Mouse (Mus musculus): ENCODE measurements around the gene Mthfd2l. TPM values are rescaled to one million over a fixed set of nuclear protein-coding genes. Genes with fewer than 3 reads are reported as not detected.
A peak's percentile ranks its signal among the peaks of the same experiment; 100 is the strongest.

Mthfd2l gene
- polyA plus RNA-seq, 1 experiment from 2014 or later: 42.9 TPM

DNA sequence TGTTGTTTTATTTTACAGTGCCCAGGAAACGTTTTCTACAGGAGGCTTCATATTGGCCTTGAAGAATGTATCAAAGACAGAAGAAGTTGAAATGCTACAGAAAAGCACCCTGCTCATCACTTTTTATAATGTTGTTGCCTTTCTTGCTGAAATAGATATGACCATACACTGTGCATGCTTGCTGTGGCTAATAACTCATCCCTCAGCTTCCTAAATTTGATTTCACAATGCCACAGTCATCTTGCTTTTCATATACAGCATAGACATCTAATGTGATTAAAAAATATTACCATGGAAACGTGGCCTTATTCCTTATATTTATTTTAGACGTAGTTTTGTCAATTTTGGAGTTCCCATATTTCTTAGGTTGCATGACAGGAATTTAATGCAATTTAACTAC, 33.5 kb upstream of the Mthfd2l start:
- Histone ChIP-seq H3K4me3 (ENCODE audit: low read length) (no peak overlapping the region), H3K27ac (ENCODE audit: low read length) (no peak overlapping the region), H3K9me3 (ENCODE audit: control insufficient read depth, low read length) (no peaks in the 10 kb centered on the region), H3K27me3 (ENCODE audit: control insufficient read depth, insufficient read depth, low read depth, low read length) (no peaks in the 10 kb centered on the region; the same call in 1 of the 2 replicates), H3K9ac (ENCODE audit: low read length) (no peak overlapping the region), H3K36me3 (ENCODE audit: control insufficient read depth, insufficient read depth, low read length) (no peaks in the 10 kb centered on the region), H3K4me2 (ENCODE audit: low read depth, low read length) (no peak overlapping the region), H3K4me1 (replicated peaks; ENCODE audit: control insufficient read depth, insufficient read depth, low read length) (peaks cover 4% of the 10 kb centered on the region)
- ATAC-seq (ENCODE audit: low read depth): no peak
- WGBS: 70% methylated on average over 3 of the region's 3 CpGs

DNA sequence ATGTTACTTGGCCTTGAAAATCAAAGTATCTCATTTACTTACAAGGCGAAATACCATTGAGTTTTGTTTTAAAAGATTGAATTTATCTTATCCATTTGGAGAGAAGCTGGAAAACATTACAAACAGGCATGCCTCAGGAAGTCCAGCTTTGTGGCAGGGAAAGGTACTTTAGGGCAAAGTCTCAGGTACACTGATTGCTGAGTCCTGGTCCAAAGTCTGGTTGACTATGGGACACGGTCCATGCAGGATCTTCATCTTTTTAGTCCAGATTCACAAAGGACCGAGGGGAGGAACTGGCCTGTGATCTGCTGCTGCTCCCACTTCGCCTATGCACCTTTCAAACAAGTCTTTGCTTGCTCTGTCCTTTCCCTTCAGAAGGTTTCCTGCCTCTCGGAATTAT, 31.6 kb upstream of the Mthfd2l start:
- 78% methylated on average over 5 of the region's 5 CpGs for WGBS
- Histone ChIP-seq H3K4me2 (ENCODE audit: low read depth, low read length) (no peak overlapping the region), H3K4me3 (ENCODE audit: low read length) (no peak overlapping the region), H3K36me3 (ENCODE audit: control insufficient read depth, insufficient read depth, low read length) (no peaks in the 10 kb centered on the region), H3K4me1 (replicated peaks; ENCODE audit: control insufficient read depth, insufficient read depth, low read length) (peaks cover 8% of the 10 kb centered on the region), H3K9ac (ENCODE audit: low read length) (no peak overlapping the region), H3K27ac (ENCODE audit: low read length) (no peak overlapping the region), H3K27me3 (ENCODE audit: control insufficient read depth, insufficient read depth, low read depth, low read length) (peaks cover 9% of the 10 kb centered on the region), H3K9me3 (ENCODE audit: control insufficient read depth, low read length) (no peaks in the 10 kb centered on the region)
- ATAC-seq (ENCODE audit: low read depth): no peak

DNA sequence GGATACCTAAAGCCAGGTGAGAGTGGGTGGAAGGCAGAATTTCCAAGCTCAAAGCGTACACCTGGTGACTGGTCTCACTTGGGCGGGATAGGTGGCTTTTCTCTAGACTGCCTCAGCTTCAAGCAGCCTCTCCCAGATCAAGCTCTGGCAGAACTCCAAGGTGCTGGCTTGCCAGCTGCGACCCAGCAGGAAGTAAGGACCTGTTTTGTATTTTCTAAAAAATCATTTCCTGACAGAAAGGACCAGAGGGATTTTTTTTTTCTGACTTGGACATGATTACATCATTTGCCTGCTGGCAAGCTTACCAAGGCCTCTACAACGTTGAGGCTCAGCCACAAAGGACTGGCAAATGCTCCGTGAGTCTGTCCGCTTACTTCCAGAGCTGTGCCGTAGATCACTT, 30.8 kb upstream of the Mthfd2l start:
- H3K9me3 ChIP-seq (ENCODE audit: control insufficient read depth, low read length): no peaks in the 10 kb centered on the region
- 27% methylated on average over 7 of the region's 7 CpGs for WGBS

DNA sequence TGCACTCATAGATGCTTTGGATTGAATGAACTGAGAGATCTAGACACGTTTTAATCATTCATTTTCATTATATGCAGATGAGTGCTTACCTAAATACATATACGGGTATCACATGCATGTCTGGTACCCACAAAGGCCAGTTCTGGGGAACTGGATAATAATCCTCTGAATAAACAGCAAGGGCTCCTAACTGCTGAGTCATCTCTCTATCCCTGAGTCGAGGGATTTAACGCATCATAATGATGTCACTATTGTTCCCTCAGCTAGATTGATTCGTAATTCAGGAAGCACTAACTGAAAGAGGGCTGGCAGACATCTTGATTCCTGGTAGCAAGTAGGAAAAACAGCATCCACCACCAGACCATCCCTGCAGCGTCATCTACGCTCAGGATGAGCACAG, 30.2 kb upstream of the Mthfd2l start:
- H3K27ac ChIP-seq (ENCODE audit: low read length): no peak overlapping the region
- H3K4me1 ChIP-seq (replicated peaks; ENCODE audit: control insufficient read depth, insufficient read depth, low read length): peaks cover 8% of the 10 kb centered on the region
- peaks cover 16% of the 10 kb centered on the region for H3K27me3 ChIP-seq (ENCODE audit: control insufficient read depth, insufficient read depth, low read depth, low read length)
- no peak overlapping the region for H3K4me3 ChIP-seq (ENCODE audit: low read length)
- no peak overlapping the region for H3K4me2 ChIP-seq (ENCODE audit: low read depth, low read length)
- H3K9ac ChIP-seq (ENCODE audit: low read length): no peak overlapping the region
- ATAC-seq (ENCODE audit: low read depth): no peak
- WGBS: 69% methylated on average over 7 of the region's 7 CpGs
- no peaks in the 10 kb centered on the region for H3K36me3 ChIP-seq (ENCODE audit: control insufficient read depth, insufficient read depth, low read length)
- H3K9me3 ChIP-seq (ENCODE audit: control insufficient read depth, low read length): no peaks in the 10 kb centered on the region

More for the DNA sequence above, 30.8 kb upstream of the Mthfd2l start:
- peak; percentile 74 for ATAC-seq (ENCODE audit: low read depth)
- H3K27ac ChIP-seq (ENCODE audit: low read length): no peak overlapping the region
- H3K9ac ChIP-seq (ENCODE audit: low read length): no peak overlapping the region
- no peaks in the 10 kb centered on the region for H3K36me3 ChIP-seq (ENCODE audit: control insufficient read depth, insufficient read depth, low read length)
- H3K4me1 ChIP-seq (replicated peaks; ENCODE audit: control insufficient read depth, insufficient read depth, low read length): peaks cover 8% of the 10 kb centered on the region
- no peak overlapping the region for H3K4me3 ChIP-seq (ENCODE audit: low read length)
- H3K4me2 ChIP-seq (ENCODE audit: low read depth, low read length): no peak overlapping the region
- H3K27me3 ChIP-seq (ENCODE audit: control insufficient read depth, insufficient read depth, low read depth, low read length): peaks cover 16% of the 10 kb centered on the region

DNA sequence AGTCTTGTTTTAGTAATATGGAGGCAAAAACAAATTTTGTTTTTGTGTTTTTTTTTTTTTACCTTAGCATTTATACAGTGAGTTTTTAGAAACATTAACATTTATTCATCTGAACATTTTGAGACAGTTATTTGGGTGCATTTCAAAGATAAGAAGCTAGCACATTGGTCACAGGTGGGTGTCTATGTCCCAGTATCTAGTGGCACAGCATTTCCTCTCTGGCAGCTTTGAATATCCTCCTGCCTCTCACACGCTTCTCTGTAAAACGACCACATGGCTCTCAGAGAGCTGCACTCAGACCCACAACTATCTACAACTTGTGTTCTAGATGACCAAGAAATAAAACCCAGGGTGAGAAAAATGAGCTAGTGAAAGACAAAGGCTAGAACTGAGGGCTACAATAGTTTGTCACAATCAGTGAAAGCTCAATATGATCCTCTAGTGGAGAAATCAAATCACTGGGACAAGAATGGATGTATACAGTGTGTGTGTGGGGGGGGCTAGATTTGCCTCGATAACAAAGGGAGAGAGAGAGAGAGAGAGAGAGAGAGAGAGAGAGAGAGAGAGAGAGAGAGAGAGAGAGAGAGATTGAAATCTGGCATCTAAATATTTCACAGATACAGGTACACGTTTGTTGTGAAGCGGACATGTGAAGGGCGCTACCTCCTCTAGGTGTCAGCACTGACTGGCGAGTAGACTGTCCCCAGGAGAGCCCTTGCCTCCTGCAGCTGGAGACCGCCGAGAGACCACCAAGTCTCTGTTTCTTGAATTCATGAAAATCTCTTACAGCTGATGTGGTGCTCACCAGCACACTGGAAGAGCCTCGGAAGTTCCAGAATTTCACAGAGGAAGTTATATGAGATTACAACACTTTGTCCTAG, 28.3 kb upstream of the Mthfd2l start:
- no peak for ATAC-seq (ENCODE audit: low read depth)
- Histone ChIP-seq H3K9ac (ENCODE audit: low read length) (0 out of 2 replicates have a peak overlapping the region, but pooled peaks have one; percentile 4), H3K4me2 (ENCODE audit: low read depth, low read length) (peak overlapping the region; percentile 69), H3K4me3 (ENCODE audit: low read length) (peak overlapping the region; percentile 38), H3K36me3 (ENCODE audit: control insufficient read depth, insufficient read depth, low read length) (no peaks in the 10 kb centered on the region), H3K27ac (ENCODE audit: low read length) (no peak overlapping the region), H3K9me3 (ENCODE audit: control insufficient read depth, low read length) (no peaks in the 10 kb centered on the region), H3K4me1 (replicated peaks; ENCODE audit: control insufficient read depth, insufficient read depth, low read length) (peaks cover 8% of the 10 kb centered on the region), H3K27me3 (ENCODE audit: control insufficient read depth, insufficient read depth, low read depth, low read length) (peaks cover 20% of the 10 kb centered on the region)
- WGBS: 8% methylated on average over 10 of the region's 10 CpGs

DNA sequence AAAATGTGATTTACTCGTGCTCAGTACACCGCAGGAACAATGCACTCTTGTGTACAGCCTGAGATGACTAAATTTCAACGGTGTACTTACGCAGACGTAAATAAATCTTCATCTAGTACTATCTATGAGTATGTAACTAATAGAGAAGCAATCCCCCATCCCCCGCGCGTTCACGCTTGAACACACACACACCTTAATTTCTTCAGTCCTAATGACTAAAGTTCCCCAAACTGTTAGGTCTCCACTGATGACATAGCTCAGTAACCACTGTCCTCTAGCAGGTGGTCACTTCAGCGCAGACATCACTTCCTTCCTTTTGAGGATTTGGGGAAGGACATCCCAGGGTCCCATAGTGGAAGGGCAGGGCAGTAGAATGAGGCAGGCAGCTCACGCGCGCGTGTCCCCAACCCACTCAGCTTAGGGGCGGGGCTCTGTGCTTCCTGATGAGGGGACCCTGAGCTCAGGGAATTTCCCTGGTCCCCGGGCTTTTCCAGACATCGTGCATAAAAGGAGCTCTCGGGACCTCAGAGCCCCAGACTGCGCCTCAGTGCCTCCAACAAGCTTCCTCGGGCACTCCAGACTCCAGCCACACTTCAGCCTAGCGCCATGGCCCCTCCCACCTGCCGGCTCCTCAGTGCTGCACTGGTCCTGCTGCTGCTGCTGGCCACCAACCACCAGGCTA, 27.4 kb upstream of the Mthfd2l start, which contains the start of gene Cxcl2:
TSS of gene Cxcl2 (plus strand) at position 533 of the 682 bp plus-strand sequence.
- ATAC-seq (ENCODE audit: low read depth): peak; percentile 82
- H3K27ac ChIP-seq (ENCODE audit: low read length): no peak within 1 kb of the TSS
- peaks cover 8% of the 10 kb centered on the region for H3K4me1 ChIP-seq (replicated peaks; ENCODE audit: control insufficient read depth, insufficient read depth, low read length)
- peak within 1 kb of the TSS; percentile 69 for H3K4me2 ChIP-seq (ENCODE audit: low read depth, low read length)
- H3K27me3 ChIP-seq (ENCODE audit: control insufficient read depth, insufficient read depth, low read depth, low read length): peaks cover 20% of the 10 kb centered on the region
- H3K36me3 ChIP-seq (ENCODE audit: control insufficient read depth, insufficient read depth, low read length): no peaks in the 10 kb centered on the region
- 9% methylated on average over 22 of the region's 22 CpGs for WGBS
- H3K9ac ChIP-seq (ENCODE audit: low read length): 0 out of 2 replicates have a peak within 1 kb of the TSS, but pooled peaks have one; percentile 4
- H3K4me3 ChIP-seq (ENCODE audit: low read length): peak within 1 kb of the TSS; percentile 38
- no peaks in the 10 kb centered on the region for H3K9me3 ChIP-seq (ENCODE audit: control insufficient read depth, low read length)

DNA sequence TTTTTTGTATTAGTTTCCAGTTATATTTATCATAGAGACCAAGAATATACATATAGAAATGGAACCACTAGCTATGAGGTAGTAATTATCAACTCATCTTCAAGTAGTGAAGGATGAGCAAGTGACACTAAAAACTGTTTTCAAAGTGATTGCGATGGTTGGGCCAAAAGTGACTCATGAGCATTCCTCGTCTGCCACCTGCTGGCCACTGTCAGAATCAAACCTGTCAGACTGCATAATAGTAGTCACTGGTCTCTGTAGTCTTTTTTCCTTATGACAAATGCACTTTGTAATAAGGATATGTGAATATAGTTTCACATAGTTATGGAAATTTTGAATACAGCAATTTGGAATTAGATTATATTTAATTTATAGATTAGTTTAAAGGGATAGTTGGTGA, 21.9 kb upstream of the Mthfd2l start:
- ATAC-seq (ENCODE audit: low read depth): no peak
- 1% methylated on average over 2 of the region's 2 CpGs for WGBS

DNA sequence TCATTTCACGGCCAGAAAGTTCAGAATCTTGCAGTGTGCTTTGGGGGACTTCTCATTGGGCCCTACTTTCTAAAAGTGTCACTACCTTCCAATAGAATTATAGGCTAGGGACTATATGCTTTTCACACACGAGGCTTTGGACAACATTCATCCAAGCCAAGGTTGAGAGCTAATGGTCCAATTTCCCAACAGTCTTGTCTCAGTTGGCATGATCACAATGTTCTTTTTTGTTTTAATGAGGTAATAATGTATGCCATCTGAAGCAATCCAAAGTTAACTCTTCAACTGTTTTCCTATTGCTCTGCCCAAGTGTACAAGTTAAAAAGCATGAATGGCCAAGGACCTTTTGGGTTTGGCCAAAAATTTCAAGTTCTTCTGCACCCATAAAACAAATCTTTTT, 11.4 kb upstream of the Mthfd2l start:
- H3K4me2 ChIP-seq (ENCODE audit: low read depth, low read length): no peak overlapping the region

More for the DNA sequence above, 21.9 kb upstream of the Mthfd2l start:
- Histone ChIP-seq H3K36me3 (ENCODE audit: control insufficient read depth, insufficient read depth, low read length) (no peaks in the 10 kb centered on the region), H3K27ac (ENCODE audit: low read length) (no peak overlapping the region), H3K4me3 (ENCODE audit: low read length) (no peak overlapping the region), H3K9ac (ENCODE audit: low read length) (no peak overlapping the region), H3K4me1 (replicated peaks; ENCODE audit: control insufficient read depth, insufficient read depth, low read length) (no peaks in the 10 kb centered on the region), H3K4me2 (ENCODE audit: low read depth, low read length) (no peak overlapping the region), H3K9me3 (ENCODE audit: control insufficient read depth, low read length) (no peaks in the 10 kb centered on the region), H3K27me3 (ENCODE audit: control insufficient read depth, insufficient read depth, low read depth, low read length) (peaks cover 14% of the 10 kb centered on the region)

DNA sequence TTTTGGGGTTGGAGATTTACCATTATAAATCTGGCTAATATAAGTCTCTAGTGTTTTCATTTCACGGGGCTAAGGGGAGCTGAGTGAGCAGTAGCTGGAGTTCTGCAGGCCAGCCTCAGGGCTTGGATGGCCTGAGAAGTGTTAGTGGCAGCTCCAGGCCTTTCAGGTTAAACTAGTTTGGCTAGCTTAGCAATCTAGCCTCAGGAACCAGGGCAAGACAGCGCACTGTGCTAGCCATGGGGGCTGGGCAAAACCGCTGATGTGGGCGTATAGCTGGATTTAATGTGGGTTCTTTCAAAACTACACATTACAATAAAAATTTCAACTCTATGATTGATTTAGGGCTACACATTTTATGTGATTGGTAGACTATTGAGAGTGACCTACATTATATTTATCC, 8.0 kb upstream of the Mthfd2l start:
- WGBS: 68% methylated on average over 4 of the region's 4 CpGs
- H3K27ac ChIP-seq (ENCODE audit: low read length): no peak overlapping the region
- H3K36me3 ChIP-seq (ENCODE audit: control insufficient read depth, insufficient read depth, low read length): no peaks in the 10 kb centered on the region
- H3K27me3 ChIP-seq (ENCODE audit: control insufficient read depth, insufficient read depth, low read depth, low read length): no peaks in the 10 kb centered on the region
- no peak for ATAC-seq (ENCODE audit: low read depth)
- no peak overlapping the region for H3K9ac ChIP-seq (ENCODE audit: low read length)
- H3K4me3 ChIP-seq (ENCODE audit: low read length): no peak overlapping the region
- no peaks in the 10 kb centered on the region for H3K4me1 ChIP-seq (replicated peaks; ENCODE audit: control insufficient read depth, insufficient read depth, low read length)
- H3K9me3 ChIP-seq (ENCODE audit: control insufficient read depth, low read length): no peaks in the 10 kb centered on the region
- H3K4me2 ChIP-seq (ENCODE audit: low read depth, low read length): no peak overlapping the region

More for the DNA sequence above, 11.4 kb upstream of the Mthfd2l start:
- Histone ChIP-seq H3K27ac (ENCODE audit: low read length) (no peak overlapping the region), H3K4me1 (replicated peaks; ENCODE audit: control insufficient read depth, insufficient read depth, low read length) (no peaks in the 10 kb centered on the region), H3K36me3 (ENCODE audit: control insufficient read depth, insufficient read depth, low read length) (no peaks in the 10 kb centered on the region), H3K4me3 (ENCODE audit: low read length) (no peak overlapping the region), H3K27me3 (ENCODE audit: control insufficient read depth, insufficient read depth, low read depth, low read length) (no peaks in the 10 kb centered on the region), H3K9ac (ENCODE audit: low read length) (no peak overlapping the region), H3K9me3 (ENCODE audit: control insufficient read depth, low read length) (no peaks in the 10 kb centered on the region)
- no peak for ATAC-seq (ENCODE audit: low read depth)
- WGBS: 70% methylated on average over 2 of the region's 2 CpGs
